Mouse (Mus musculus): Measurements from ENCODE around the gene Hdac4. TPM values are rescaled to one million over a fixed set of nuclear protein-coding genes. Genes with fewer than 3 reads are reported as not detected.

Hdac4 gene
- polyA plus RNA-seq (2016; fragmentation: Nextera tagmentation; extraction: Ambion mirVana): 6.4 and 6.9 TPM in 2 replicates

- H3K4me2 ChIP-seq: no peak within 1 kb of the TSS
- no peaks in the 10 kb centered on the region; the same call in 1 of the 2 replicates for H3K27me3 ChIP-seq (replicated peaks)
- no peak within 1 kb of the TSS for H3K27ac ChIP-seq
- H3K9ac ChIP-seq: no peak within 1 kb of the TSS
- 62% methylated on average over 13 of the region's 13 CpGs for WGBS (ENCODE audit: insufficient replicate concordance)
- no peaks in the 10 kb centered on the region for H3K4me1 ChIP-seq
- ATAC-seq: no peak
- H3K36me3 ChIP-seq: no peaks in the 10 kb centered on the region
- H3K4me3 ChIP-seq: no peak within 1 kb of the TSS
- no peaks in the 10 kb centered on the region for H3K9me3 ChIP-seq (replicated peaks)
Measured at GRCm38 (mm10) chr1:92195360-92196149, at the start of gene Hdac4. TSS of gene Hdac4 (minus strand) at chr1:92195699.

DNA sequence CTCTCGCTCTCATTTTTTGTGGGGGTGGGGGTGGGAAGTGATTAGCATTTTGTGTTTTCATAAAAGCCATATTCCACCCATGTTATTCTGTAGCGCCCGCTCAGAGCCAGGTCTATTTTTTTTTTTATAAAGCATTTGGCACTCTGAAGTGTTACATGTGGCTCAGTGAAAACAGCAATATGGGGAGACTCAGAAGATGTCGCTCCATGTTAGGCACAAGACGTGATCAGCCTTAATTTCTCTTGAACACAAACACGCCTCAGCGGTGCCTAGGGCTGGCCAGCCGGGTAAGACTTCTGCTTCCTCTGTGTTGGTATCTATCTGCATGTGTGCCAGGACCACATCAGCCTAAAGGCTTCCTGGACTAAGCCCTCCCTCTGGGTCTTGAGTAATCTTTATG, 48.0 kb upstream of the Hdac4 start:
- Histone ChIP-seq H3K27me3 (replicated peaks) (no peaks in the 10 kb centered on the region; the same call in 1 of the 2 replicates), H3K4me2 (no peak overlapping the region), H3K9ac (no peak overlapping the region), H3K27ac (no peak overlapping the region), H3K4me3 (no peak overlapping the region), H3K36me3 (no peaks in the 10 kb centered on the region), H3K9me3 (replicated peaks) (no peaks in the 10 kb centered on the region), H3K4me1 (no peaks in the 10 kb centered on the region)
- 80% methylated on average over 8 of the region's 8 CpGs for WGBS (ENCODE audit: insufficient replicate concordance)
- ATAC-seq: no peak

DNA sequence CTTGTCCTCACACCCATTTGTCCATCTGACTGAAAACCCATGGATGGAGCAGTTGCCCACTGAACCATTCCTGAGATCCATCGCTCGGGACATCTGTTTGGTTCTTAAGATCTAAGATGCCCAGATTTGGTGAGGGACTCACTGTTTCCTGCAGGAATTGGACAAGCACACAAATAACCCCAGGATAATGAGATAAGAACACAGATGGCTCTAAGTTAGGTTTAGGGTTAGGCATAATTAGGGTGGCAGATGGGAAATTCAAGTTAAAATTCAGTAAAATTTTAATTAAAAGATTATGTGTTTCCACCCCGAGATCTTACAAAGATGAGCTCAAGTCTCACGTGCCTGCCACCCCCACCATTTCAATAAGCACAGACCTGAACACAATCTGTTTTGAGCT, 44.6 kb upstream of the Hdac4 start:
- 72% methylated on average over 4 of the region's 4 CpGs for WGBS (ENCODE audit: insufficient replicate concordance)
- Histone ChIP-seq H3K9ac (no peak overlapping the region), H3K4me2 (no peak overlapping the region), H3K4me3 (no peak overlapping the region), H3K27me3 (replicated peaks) (no peaks in the 10 kb centered on the region; the same call in none of the 2 replicates), H3K4me1 (no peaks in the 10 kb centered on the region), H3K27ac (no peak overlapping the region), H3K9me3 (replicated peaks) (no peaks in the 10 kb centered on the region), H3K36me3 (no peaks in the 10 kb centered on the region)
- ATAC-seq: no peak

DNA sequence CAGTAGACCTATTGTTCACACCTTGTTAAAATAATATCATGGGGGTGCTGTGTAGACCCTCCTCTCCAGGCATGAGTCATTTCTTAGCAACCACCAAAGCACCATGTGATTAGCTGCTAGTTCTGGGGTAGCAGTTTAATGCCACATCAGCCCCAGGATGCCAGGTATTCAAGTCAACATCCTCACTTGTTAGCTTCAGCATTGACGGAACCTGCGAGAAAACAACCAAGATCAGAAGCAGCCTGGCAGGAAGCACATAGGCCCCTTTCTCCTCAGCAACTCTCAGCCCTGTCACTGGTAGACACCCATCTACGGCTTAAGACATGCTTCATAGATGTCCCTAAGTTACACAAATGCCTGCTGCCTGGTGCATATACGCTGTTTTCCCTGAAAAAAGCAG, 40.1 kb upstream of the Hdac4 start:
- Histone ChIP-seq H3K9me3 (replicated peaks) (no peaks in the 10 kb centered on the region), H3K36me3 (no peaks in the 10 kb centered on the region), H3K9ac (no peak overlapping the region), H3K27me3 (replicated peaks) (no peaks in the 10 kb centered on the region; the same call in 1 of the 2 replicates), H3K4me1 (no peaks in the 10 kb centered on the region), H3K4me3 (no peak overlapping the region), H3K4me2 (no peak overlapping the region), H3K27ac (no peak overlapping the region)
- WGBS (ENCODE audit: insufficient replicate concordance): 71% methylated on average over 4 of the region's 4 CpGs
- no peak for ATAC-seq

GRCm38 (mm10) chr1:92225297-92225696, 29.8 kb upstream of the Hdac4 start:
- no peaks in the 10 kb centered on the region for H3K27me3 ChIP-seq (replicated peaks)
- no peak overlapping the region for H3K9ac ChIP-seq
- H3K9me3 ChIP-seq (replicated peaks): no peaks in the 10 kb centered on the region
- no peak overlapping the region for H3K27ac ChIP-seq
- H3K4me1 ChIP-seq: no peaks in the 10 kb centered on the region
- H3K4me3 ChIP-seq: no peak overlapping the region
- H3K36me3 ChIP-seq: no peaks in the 10 kb centered on the region
- no peak overlapping the region for H3K4me2 ChIP-seq
- no peak for ATAC-seq
- 37% methylated on average over 2 of the region's 2 CpGs for WGBS (ENCODE audit: insufficient replicate concordance)

DNA sequence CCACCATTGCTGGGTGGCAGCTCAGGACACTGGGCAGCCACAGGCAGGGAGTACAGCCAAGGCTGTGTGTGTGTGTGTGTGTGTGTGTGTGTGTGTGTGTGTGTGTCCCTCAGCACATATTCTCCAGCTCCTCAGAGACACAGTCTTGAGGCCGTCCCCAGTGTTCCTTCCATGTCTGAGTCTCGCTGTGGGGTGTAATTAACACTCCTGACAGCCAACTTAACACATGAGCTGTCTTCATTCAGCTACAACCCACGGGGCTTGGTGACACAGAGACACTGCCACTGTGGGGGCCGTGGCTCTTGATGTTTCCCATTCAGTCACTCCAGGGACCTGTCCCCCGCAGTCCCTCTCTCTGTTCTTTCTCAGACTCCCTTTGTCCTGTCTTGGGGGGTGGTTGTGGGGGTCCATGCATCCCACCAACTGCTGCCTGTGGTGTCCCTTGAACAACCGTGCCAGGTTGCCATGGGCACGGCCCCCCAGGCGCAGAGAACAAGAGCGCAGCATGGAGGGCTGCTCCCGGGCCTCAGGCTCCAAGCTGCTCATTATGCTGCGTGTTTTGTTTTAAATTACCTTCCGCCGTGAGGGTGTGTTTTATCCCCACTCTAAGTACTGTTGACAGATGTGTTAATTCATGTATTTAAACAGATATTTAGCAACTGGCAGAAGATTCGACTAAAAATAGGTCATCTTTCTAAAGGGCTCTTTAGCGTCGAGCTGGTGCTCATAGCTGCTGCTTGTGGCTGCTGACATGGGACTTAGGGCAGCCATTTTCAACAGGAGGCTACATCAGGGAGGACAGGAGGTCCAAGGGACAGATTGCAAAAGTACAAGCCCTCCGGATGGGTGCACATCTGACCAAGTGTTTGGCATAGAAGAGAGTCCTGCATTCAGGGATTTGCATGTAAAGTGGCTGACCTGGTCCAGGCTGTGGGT, 28.7 kb upstream of the Hdac4 start:
- Histone ChIP-seq H3K4me3 (no peak overlapping the region), H3K4me2 (no peak overlapping the region), H3K36me3 (no peaks in the 10 kb centered on the region), H3K27ac (no peak overlapping the region), H3K9ac (no peak overlapping the region), H3K27me3 (replicated peaks) (no peaks in the 10 kb centered on the region), H3K9me3 (replicated peaks) (no peaks in the 10 kb centered on the region), H3K4me1 (no peaks in the 10 kb centered on the region)
- 66% methylated on average over 17 of the region's 17 CpGs for WGBS (ENCODE audit: insufficient replicate concordance)
- no peak for ATAC-seq

GRCm38 (mm10) chr1:92216710-92217109, 21.2 kb upstream of the Hdac4 start:
- Histone ChIP-seq H3K9me3 (replicated peaks) (no peaks in the 10 kb centered on the region), H3K27ac (no peak overlapping the region), H3K4me3 (no peak overlapping the region), H3K4me2 (no peak overlapping the region), H3K9ac (no peak overlapping the region), H3K27me3 (replicated peaks) (no peaks in the 10 kb centered on the region), H3K36me3 (no peaks in the 10 kb centered on the region), H3K4me1 (no peaks in the 10 kb centered on the region)
- WGBS (ENCODE audit: insufficient replicate concordance): 71% methylated on average over 11 of the region's 11 CpGs
- ATAC-seq: no peak

GRCm38 (mm10) chr1:92215996-92216630, 20.6 kb upstream of the Hdac4 start:
- Histone ChIP-seq H3K36me3 (no peaks in the 10 kb centered on the region), H3K27me3 (replicated peaks) (no peaks in the 10 kb centered on the region), H3K4me3 (no peak overlapping the region), H3K4me1 (no peaks in the 10 kb centered on the region), H3K9ac (no peak overlapping the region), H3K9me3 (replicated peaks) (no peaks in the 10 kb centered on the region), H3K4me2 (no peak overlapping the region), H3K27ac (no peak overlapping the region)
- no peak for ATAC-seq
- WGBS (ENCODE audit: insufficient replicate concordance): 72% methylated on average over 11 of the region's 11 CpGs

DNA sequence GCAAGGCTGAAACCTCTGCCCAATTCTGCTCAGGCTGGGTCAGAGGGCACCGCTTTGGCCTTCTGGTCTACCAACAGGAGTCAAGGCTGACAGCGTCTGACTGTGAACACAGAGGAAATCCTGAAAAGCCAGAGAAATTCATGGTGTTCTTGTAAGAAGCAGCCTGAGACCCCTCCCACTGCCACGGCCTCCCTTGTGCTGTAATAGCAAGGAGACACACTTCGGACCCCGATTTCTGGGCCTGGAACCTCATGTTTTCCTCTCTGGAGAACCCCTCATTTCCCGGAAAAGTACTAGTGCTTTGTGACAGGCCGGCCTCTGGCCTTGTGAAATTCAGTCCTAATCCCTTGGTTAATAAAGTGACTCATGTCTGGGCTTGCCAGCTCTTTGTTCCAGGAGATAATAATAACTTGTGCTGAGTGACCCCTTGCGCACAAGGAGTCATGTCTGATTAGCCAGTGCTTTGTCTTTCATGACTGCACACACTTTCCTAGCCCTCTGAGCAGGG, 19.7 kb upstream of the Hdac4 start:
- H3K9ac ChIP-seq: no peak overlapping the region
- 76% methylated on average over 8 of the region's 8 CpGs for WGBS (ENCODE audit: insufficient replicate concordance)
- H3K4me1 ChIP-seq: no peaks in the 10 kb centered on the region
- ATAC-seq: no peak
- H3K9me3 ChIP-seq (replicated peaks): no peaks in the 10 kb centered on the region
- H3K27me3 ChIP-seq (replicated peaks): no peaks in the 10 kb centered on the region
- no peak overlapping the region for H3K4me3 ChIP-seq
- no peaks in the 10 kb centered on the region for H3K36me3 ChIP-seq
- H3K4me2 ChIP-seq: no peak overlapping the region
- H3K27ac ChIP-seq: no peak overlapping the region

- Histone ChIP-seq H3K27ac (no peak overlapping the region), H3K4me1 (no peaks in the 10 kb centered on the region), H3K9me3 (replicated peaks) (no peaks in the 10 kb centered on the region), H3K4me2 (no peak overlapping the region), H3K27me3 (replicated peaks) (no peaks in the 10 kb centered on the region), H3K9ac (no peak overlapping the region), H3K36me3 (no peaks in the 10 kb centered on the region), H3K4me3 (no peak overlapping the region)
- ATAC-seq: no peak
- WGBS (ENCODE audit: insufficient replicate concordance): 42% methylated on average over 13 of the region's 13 CpGs
Measured at GRCm38 (mm10) chr1:92212003-92212750, 16.7 kb upstream of the Hdac4 start.

GRCm38 (mm10) chr1:92202639-92203352, 7.3 kb upstream of the Hdac4 start:
- H3K9me3 ChIP-seq (replicated peaks): no peaks in the 10 kb centered on the region
- no peak overlapping the region for H3K27ac ChIP-seq
- no peak overlapping the region for H3K4me2 ChIP-seq
- WGBS (ENCODE audit: insufficient replicate concordance): 71% methylated on average over 17 of the region's 17 CpGs
- no peaks in the 10 kb centered on the region for H3K27me3 ChIP-seq (replicated peaks)
- no peak for ATAC-seq
- H3K4me3 ChIP-seq: no peak overlapping the region
- H3K9ac ChIP-seq: no peak overlapping the region
- H3K36me3 ChIP-seq: no peaks in the 10 kb centered on the region
- no peaks in the 10 kb centered on the region for H3K4me1 ChIP-seq

Data from liver, embryonic 12.5 days (tissue).